9 mouse cellular contexts compared by ENCODE assay signal in genomic region chr12:70914387-70914786, GRCm38 (mm10). TPM values are rescaled to one million over a fixed set of nuclear protein-coding genes. Genes with fewer than 3 reads are reported as not detected.
DNase-seq lines count a peak whose midpoint lies in the region; ATAC-seq and TF ChIP-seq lines count a peak whose summit lies in the region.
"Had no signal": no experiment of that assay in that cellular context is flagged by ENCODE, and none has a peak within 500 bp of the region (broad histone marks: within the 10 kb centered on the region; RNA-seq: fewer than 3 reads in every experiment).

No protein-coding gene starts in this region.

- peak; percentile 29 for DNase-seq in adrenal gland, adult 2 months
- DNase-seq in adrenal gland, postnatal 4 days (ENCODE audit: low spot score in 2 of 2): no peak
- DNase-seq in kidney, postnatal 14 days: peak; percentile 31
- no peak for DNase-seq in kidney, adult 11 months
- DNase-seq in B cell, adult 2 months: peak; percentile 59 to 62
- peak; percentile 52 for DNase-seq in c-Kit-positive CD71-positive TER-119-positive erythroid progenitor cells, embryonic 14.5 days (ENCODE audit: low spot score)
- DNase-seq in limb, embryonic 14.5 days (ENCODE audit: low spot score): peak; percentile 78
- no peak for DNase-seq in ovary, postnatal 36 days (ENCODE audit: low spot score)

- no peaks in the 10 kb centered on the region for H3K4me1 ChIP-seq in limb, embryonic 14.5 days (ENCODE audit: control insufficient read depth, insufficient read depth, low read length)

- H3K27ac ChIP-seq in limb, embryonic 14.5 days (replicated peaks; ENCODE audit: low read depth, low read length): no peak overlapping the region

- no peaks in the 10 kb centered on the region for H3K36me3 ChIP-seq in limb, embryonic 14.5 days (ENCODE audit: control insufficient read depth, insufficient read depth, low read length)

- H3K4me3 ChIP-seq in limb, embryonic 14.5 days (replicated peaks; ENCODE audit: low read length): no peak overlapping the region
- H3K4me3 ChIP-seq: erythroblast, embryonic 14.5 days had no signal

- no peaks in the 10 kb centered on the region for H3K27me3 ChIP-seq in limb, embryonic 14.5 days (ENCODE audit: control insufficient read depth, insufficient read depth, low read length)

- ATAC-seq in limb, embryonic 14.5 days (ENCODE audit: low FRiP score, low read depth): no peak

- no peaks in the 10 kb centered on the region for H3K9me3 ChIP-seq in limb, embryonic 14.5 days (ENCODE audit: control insufficient read depth, low read length)

- no peak overlapping the region for H3K9ac ChIP-seq in limb, embryonic 14.5 days (ENCODE audit: low read depth, low read length, severe bottlenecking)

- no peak overlapping the region for H3K4me2 ChIP-seq in limb, embryonic 14.5 days (replicated peaks; ENCODE audit: low read depth, low read length, severe bottlenecking)

- TF ChIP-seq POLR2A in limb, embryonic 14.5 days (IDR thresholded peaks at IDR 0.05; ENCODE audit: borderline replicate concordance, extremely low read depth, insufficient read depth, insufficient read length): no peak

- 48% methylated on average over 11 of the region's 11 CpGs for WGBS in limb, embryonic 14.5 days

RNA-seq across cellular contexts. Expression of gene Actr10, which starts 23.3 kb away (rescaled TPM):
- total RNA-seq in adrenal gland, adult 2 months (2021): 100 to 1,000 TPM; 192 to 229 TPM
- polyA plus RNA-seq in adrenal gland, adult 2 months (2012; rRNA removed): 7.4 and 11.1 TPM in 2 replicates
- 100 to 1,000 TPM; 206 to 212 TPM for total RNA-seq in adrenal gland, postnatal 4 days (2021)
- 91.3 and 91.6 TPM in 2 replicates for polyA plus RNA-seq in limb, embryonic 14.5 days (2012; rRNA removed)
- polyA plus RNA-seq in limb, embryonic 14.5 days (2014; fragmentation: Nextera tagmentation; extraction: Ambion mirVana): 257 and 264 TPM in 2 replicates

Comparison
In these comparisons a context has a peak if more than half of its experiments do, and no peak if none do; other contexts are left out.
1. DNase-seq: peak in adrenal gland, adult 2 months (single experiment), kidney, postnatal 14 days (single experiment), B cell, adult 2 months (2 of 2), c-Kit-positive CD71-positive TER-119-positive erythroid progenitor cells, embryonic 14.5 days (single experiment) and limb, embryonic 14.5 days (single experiment); none in adrenal gland, postnatal 4 days (0 of 2), kidney, adult 11 months (single experiment) and ovary, postnatal 36 days (single experiment).